Mouse (Mus musculus) hindbrain, embryonic 11.5 days (tissue): ENCODE measurements around the gene Slc37a2. TPM values are rescaled to one million over a fixed set of nuclear protein-coding genes. Genes with fewer than 3 reads are reported as not detected.

ENCODE experiments used
- polyA plus RNA-seq: library from polyadenylated mRNA; unstranded; fragments of >200 nt; fragmentation: Nextera tagmentation; extraction: Ambion mirVana; gene quantifications from 2 replicates; pipeline ENCODE4 v1.2.1, GENCODE M21; 2014

The Slc37a2 gene
- polyA plus RNA-seq, 1 experiment from 2014 or later, result 1.2 TPM

Other genes with a start within 250 kb of the Slc37a2 start
- 16.0 and 18.8 TPM in 2 replicates for gene Pknox2, start 108.3 kb downstream of the Slc37a2 start, polyA plus RNA-seq
- gene Tmem218, start 47.5 kb downstream of the Slc37a2 start, polyA plus RNA-seq, result 16.0 and 16.1 TPM in 2 replicates
- gene Ccdc15, start 92.7 kb upstream of the Slc37a2 start, polyA plus RNA-seq, result 6.8 and 10.2 TPM in 2 replicates
- 0.09 TPM in 1 of 2 replicates, not detected in the other for gene Hepacam, start 111.6 kb upstream of the Slc37a2 start, polyA plus RNA-seq
- 5.5 and 6.8 TPM in 2 replicates for gene Robo4, start 146.2 kb upstream of the Slc37a2 start, polyA plus RNA-seq
- gene Robo3, start 177.5 kb upstream of the Slc37a2 start, polyA plus RNA-seq, result 120 TPM in 2 replicates
- gene Msantd2, start 233.6 kb upstream of the Slc37a2 start, polyA plus RNA-seq, result 41.1 and 42.3 TPM in 2 replicates